Mouse (Mus musculus): Measurements from ENCODE around the gene Lyrm2. TPM values are rescaled to one million over a fixed set of nuclear protein-coding genes. Genes with fewer than 3 reads are reported as not detected.

Lyrm2 gene
- 77.3 TPM for polyA plus RNA-seq (2015; fragmentation: Illumina TruSeq; extraction: RNeasy Lipid Tissue Mini Kit (QIAGEN cat#74804); ENCODE audit: low read depth, low replicate concordance)

GRCm38 (mm10) chr4:32799966-32800576, at the start of gene Lyrm2:
Lyrm2 (plus strand) TSS chr4:32800253.

Other genes starting within 250 kb of the Lyrm2 start
- gene Gja10, start 197.5 kb upstream of the Lyrm2 start, polyA plus RNA-seq (2015; fragmentation: Illumina TruSeq; extraction: RNeasy Lipid Tissue Mini Kit (QIAGEN cat#74804); ENCODE audit: low read depth, low replicate concordance) = not detected
- gene Casp8ap2, start 184.8 kb upstream of the Lyrm2 start, polyA plus RNA-seq (2015; fragmentation: Illumina TruSeq; extraction: RNeasy Lipid Tissue Mini Kit (QIAGEN cat#74804); ENCODE audit: low read depth, low replicate concordance) = 5.7 TPM
- gene Mdn1, start 143.1 kb upstream of the Lyrm2 start, polyA plus RNA-seq (2015; fragmentation: Illumina TruSeq; extraction: RNeasy Lipid Tissue Mini Kit (QIAGEN cat#74804); ENCODE audit: low read depth, low replicate concordance) = 19.2 TPM
- 26.4 TPM for gene Ankrd6, start 150.6 kb downstream of the Lyrm2 start, polyA plus RNA-seq (2015; fragmentation: Illumina TruSeq; extraction: RNeasy Lipid Tissue Mini Kit (QIAGEN cat#74804); ENCODE audit: low read depth, low replicate concordance)
- 67.9 TPM for gene Rragd, start 182.8 kb downstream of the Lyrm2 start, polyA plus RNA-seq (2015; fragmentation: Illumina TruSeq; extraction: RNeasy Lipid Tissue Mini Kit (QIAGEN cat#74804); ENCODE audit: low read depth, low replicate concordance)
- 82.0 TPM for gene Ube2j1, start 231.2 kb downstream of the Lyrm2 start, polyA plus RNA-seq (2015; fragmentation: Illumina TruSeq; extraction: RNeasy Lipid Tissue Mini Kit (QIAGEN cat#74804); ENCODE audit: low read depth, low replicate concordance)

All from brain, adult 10 weeks (tissue).